Mouse (Mus musculus): Measurements from ENCODE around the gene Esp34. TPM values are rescaled to one million over a fixed set of nuclear protein-coding genes. Genes with fewer than 3 reads are reported as not detected.

Gene Esp34
- not detected for polyA plus RNA-seq (2014; fragmentation: Illumina TruSeq; extraction: RNeasy Lipid Tissue Mini Kit (QIAGEN cat#74804); ENCODE audit: low read depth, low replicate concordance)

DNA sequence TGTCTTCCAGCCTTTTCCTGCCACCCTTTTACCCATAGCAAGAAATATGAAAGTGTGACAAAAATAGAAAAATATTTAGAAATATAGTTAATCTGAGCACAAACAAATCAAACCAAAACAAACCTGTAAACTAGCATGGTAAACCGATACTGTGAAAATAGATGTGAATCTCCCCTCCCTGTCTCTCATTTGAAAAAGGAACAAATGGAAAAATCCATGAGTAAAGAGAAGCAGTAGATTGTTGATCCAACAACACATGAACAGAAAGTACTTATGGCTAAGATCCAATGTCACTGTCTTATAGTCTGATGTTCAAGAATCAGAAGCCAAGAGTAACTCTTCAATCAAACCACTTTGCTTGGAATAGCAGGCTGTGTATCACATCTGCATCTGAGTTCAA, at the start of gene Esp34:
Gene Esp34 (plus strand): TSS at position 301 of the 400 bp plus-strand sequence.

Other genes with a start within 250 kb of the Esp34 start
- not detected for gene Olfr137, start 246.6 kb upstream of the Esp34 start, polyA plus RNA-seq (2014; fragmentation: Illumina TruSeq; extraction: RNeasy Lipid Tissue Mini Kit (QIAGEN cat#74804); ENCODE audit: low read depth, low replicate concordance)
- not detected for gene Olfr136, start 224.4 kb upstream of the Esp34 start, polyA plus RNA-seq (2014; fragmentation: Illumina TruSeq; extraction: RNeasy Lipid Tissue Mini Kit (QIAGEN cat#74804); ENCODE audit: low read depth, low replicate concordance)
- not detected for gene Esp36, start 134.0 kb upstream of the Esp34 start, polyA plus RNA-seq (2014; fragmentation: Illumina TruSeq; extraction: RNeasy Lipid Tissue Mini Kit (QIAGEN cat#74804); ENCODE audit: low read depth, low replicate concordance)
- gene Esp31, start 85.3 kb downstream of the Esp34 start, polyA plus RNA-seq (2014; fragmentation: Illumina TruSeq; extraction: RNeasy Lipid Tissue Mini Kit (QIAGEN cat#74804); ENCODE audit: low read depth, low replicate concordance): not detected